Mouse (Mus musculus) gastrocnemius, postnatal 10 days (tissue): ENCODE measurements around the gene Nprl3. TPM values are rescaled to one million over a fixed set of nuclear protein-coding genes. Genes with fewer than 3 reads are reported as not detected.
"Not testable (repeated sequence)": the region's sequence is repeated elsewhere in the genome, so short reads cannot be mapped to it uniquely, and the experiment has no call there.

Source experiments
- DNase-seq: peaks from one replicate; pipeline ENCODE4 v3.0.0; 2021; ENCODE audit warnings: mixed read lengths
- total RNA-seq, 2 experiments: library from RNA; stranded (reverse); gene quantifications; 2 replicates each; pipeline ENCODE4 v1.2.3; 2021

The Nprl3 gene
- total RNA-seq, 2 experiments from 2014 or later, result 18.9 to 25.0 TPM

DNA sequence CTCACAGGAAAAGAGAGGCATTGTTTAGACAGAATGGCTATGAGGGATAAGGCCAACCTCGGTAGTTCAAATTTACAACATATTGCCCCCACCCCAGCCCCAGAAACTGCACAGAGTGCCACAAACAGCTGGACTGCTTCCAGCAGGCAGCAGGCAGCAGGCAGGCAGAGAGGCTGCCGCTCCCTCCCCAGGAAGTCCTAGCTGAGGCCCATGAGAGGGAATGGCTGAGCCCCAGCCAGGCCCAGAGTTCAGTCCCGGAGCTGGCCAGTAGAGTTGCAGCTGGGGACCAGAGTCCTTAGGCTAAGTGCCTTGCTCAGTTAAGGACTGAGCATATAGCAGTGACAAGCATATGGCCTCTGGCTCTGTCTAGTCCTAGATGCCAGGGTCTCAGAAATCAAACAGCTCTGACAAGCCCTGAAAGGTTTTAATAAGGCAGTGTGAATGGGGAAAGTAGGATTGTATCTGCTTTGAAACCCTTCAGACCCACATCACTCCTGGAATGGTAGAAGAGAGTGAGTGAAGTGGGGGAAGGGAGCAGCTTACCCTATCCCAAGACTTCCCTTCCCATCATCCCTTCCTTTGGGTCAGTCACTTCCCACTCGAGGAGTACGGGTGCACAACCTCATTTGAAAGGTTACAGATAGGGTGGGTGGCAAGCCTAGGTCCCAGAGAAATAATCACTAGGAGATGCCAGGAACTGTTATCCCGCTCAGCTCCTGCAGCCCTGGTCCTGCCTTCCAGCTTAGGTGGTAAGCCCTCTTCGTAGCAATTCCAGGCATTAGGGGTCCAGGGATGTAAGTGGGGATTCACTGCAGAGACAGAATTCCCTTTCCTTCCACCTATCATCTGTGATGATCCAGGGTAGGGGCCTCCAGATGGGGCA, 42.0 kb downstream of the Nprl3 start:
- DNase-seq, result peak; percentile 47

DNA sequence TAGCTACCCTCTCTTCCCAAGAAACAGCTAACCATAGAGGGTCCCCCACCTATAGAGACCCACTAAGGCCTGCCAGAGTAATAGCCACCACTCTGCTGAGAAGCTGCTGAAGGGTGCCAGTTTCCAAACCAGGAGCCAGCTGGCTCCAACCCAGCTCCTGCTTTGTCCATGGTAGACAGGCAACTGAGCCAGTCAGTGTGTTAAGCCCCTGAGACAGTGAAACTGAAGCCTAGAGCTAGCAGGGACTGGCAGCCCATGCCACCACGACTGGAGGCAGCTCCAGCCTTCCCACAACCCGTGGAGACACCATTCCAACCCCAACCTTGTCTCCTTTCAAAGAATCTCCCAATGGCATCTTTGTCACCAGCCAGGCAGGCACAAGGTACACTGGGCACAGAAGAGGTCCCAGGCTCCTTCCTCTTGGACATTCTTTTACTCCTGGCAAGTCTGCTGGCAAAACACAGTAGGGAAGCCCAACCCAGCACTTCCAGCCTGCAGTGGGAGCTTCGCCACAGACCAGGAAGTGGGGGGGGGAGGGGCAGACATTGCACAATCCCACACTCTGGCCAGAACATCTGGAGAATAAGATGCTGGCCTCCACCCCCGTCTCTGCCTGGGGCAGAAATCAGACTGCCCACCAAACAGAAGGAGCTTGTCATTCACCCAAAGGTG, 42.9 kb downstream of the Nprl3 start:
- peak; percentile 85 for DNase-seq

DNA sequence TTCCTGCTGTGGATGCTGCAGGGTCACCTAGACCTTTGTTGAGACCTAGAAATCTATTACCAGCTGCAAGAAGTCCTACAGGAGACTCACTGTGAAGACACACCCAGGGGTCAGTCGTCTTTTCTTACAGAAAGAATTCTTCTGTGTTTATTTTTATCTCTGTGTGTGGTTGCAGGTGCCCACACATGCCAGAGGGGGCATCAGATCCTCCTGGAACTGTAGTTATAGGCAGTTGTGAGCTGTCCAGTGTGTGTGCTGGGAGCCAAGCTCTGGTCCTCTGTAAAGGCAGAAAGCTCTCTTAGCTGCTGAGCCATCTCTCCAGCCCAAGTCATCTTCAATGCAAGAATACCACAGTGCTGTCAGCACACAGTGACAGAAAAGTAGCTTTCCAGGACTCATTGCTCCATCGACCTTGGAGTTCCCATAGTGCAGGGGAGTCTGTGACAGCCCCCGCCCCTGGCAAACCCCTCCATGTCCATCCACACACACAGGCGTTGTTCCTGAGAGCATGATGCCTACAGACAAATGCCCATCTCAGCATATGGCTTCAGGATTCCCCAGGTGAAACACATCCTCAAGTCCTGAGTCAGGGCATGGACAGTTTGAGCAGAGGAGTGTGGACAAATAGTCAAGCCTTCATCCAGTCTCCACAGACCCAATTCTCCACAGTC, 44.1 kb downstream of the Nprl3 start:
- no peak for DNase-seq

DNA sequence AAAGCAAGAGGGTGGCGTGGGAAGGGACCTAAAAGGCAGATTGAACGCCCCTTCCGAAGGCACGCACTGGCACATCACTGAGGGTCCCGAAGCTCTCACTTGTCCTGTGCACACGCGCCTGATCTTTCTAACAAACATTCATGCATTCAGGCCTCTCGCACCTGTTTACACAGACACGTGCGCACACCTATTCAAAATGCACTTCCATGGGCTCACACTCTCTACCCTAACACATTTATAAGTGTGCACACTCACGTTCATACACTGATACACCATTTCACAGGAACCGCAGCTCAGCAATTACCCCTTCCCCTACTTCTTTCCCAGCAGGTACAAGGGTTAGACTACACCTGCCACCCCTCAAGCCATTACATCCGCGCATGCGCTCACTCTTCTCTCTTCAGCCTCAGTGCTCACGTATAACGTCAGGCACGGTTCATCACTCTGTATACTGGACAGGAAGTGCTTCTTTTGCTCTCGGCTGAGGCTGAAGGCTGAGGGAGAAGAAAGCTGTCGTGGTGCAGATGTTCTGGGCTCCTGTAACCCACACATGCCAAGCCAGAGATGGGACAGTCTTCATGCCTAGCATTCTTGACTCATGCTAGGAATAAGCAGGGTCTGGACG, 44.8 kb downstream of the Nprl3 start:
- no peak for DNase-seq

DNA sequence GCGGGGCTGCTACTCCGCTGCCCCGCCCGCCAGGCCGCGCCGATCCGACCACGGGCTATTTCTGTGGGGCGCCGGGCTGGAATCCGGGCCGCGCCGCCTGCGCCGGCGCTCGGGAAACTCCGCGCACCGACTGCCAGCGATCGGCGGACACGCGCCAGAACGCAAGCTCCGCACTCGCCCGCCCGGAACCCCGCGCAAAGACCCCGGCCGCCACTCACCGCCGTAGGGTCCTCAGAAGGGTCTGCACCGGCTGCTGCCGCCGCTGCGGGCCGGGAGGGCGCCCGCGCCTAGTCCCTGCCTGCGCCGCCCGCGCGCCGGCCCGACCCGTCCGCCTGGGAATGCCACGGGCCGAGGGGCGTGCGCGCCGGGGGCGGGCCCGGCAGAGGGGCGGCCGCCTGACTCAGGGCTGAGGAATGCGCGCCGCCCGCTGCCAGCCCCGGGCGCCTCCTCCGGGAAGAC, 45.5 kb downstream of the Nprl3 start, which contains the start of gene Rhbdf1:
TSS of gene Rhbdf1 (minus strand) at position 350 of the 459 bp plus-strand sequence.
- DNase-seq, result peak; percentile 79

DNA sequence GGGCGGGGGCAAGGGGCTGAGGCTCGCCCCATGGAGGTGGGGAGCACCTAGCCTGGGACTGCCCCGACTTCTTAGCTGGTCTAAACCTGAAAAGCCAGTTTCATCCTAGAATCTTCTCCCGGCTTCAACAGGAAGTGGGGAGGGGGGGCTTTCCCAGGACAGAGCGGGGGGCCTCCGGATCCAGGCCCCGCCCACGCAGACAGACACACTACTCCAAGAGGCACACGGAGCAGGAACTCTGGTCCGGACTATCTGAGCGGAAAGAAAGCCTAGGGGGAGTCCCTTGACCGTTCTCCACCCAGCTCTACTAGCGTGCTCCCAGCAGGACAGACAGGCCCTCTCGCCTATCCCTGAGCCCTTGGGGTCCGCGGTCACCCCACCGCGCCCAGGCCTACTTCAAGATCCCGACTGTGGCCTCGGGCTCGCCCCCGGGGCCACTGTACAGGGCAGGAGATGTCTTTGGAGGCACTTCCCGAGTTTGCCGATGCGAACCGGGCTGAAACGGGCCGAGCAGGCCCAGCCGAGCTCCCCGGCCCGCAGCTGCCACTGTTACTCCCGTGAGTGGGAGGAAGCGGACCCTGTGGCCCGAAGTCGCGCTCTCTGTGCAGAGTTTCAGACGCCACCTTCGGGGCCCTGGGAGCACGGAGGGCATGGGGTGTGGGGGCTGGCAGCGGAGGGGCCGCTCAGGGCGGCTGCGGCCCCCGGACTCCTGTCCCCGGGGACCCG, 46.1 kb downstream of the Nprl3 start:
- DNase-seq, result peak; percentile 68

DNA sequence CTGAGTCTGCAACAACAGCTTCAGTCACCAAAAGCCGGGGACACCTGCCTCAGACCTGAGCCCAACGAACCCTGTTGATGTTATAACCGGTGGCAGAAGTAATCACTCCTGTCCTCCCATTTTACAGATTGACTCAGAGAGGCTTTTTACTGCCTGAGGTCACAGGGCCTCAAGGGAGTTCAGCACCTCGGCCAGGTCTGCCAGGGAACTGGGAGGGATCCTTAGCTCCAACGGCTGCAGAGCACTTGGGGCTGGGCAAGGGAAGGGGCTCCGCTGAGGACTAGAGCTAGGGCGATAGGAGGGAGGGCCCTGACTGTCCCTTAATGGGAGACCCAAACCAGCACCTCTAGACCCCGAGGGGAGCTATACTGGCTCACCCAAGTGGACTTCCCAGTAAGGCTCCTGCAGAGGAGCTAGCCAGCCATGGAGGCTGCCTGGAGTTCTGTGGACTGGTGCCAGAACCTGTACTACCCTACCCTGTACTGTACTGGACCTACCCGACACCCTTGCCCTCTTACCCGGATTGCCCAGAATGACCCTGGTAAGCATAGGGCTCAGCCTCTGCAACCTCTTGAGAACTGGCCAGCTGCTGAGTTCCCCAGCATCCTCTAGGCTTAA, 46.8 kb downstream of the Nprl3 start:
- no peak for DNase-seq

DNA sequence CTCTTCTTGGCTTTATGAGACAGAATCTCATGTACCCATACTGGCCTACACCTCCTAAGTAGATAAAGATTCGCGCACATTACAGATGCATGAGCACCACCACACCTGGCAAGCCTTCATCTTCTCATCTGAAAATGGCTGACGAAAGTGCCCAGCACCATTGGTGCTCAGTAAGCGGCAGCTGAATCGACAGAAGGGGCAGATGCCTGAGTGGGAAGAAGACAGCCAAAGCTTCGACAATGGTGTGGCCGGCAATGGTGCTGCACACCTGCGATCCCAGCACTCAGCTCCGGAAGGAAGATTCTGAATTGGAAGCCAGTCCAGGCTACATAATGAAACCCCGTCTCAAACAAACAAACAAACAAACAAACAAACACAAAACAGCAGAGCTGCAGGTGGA, 48.2 kb downstream of the Nprl3 start:
- no peak for DNase-seq

DNA sequence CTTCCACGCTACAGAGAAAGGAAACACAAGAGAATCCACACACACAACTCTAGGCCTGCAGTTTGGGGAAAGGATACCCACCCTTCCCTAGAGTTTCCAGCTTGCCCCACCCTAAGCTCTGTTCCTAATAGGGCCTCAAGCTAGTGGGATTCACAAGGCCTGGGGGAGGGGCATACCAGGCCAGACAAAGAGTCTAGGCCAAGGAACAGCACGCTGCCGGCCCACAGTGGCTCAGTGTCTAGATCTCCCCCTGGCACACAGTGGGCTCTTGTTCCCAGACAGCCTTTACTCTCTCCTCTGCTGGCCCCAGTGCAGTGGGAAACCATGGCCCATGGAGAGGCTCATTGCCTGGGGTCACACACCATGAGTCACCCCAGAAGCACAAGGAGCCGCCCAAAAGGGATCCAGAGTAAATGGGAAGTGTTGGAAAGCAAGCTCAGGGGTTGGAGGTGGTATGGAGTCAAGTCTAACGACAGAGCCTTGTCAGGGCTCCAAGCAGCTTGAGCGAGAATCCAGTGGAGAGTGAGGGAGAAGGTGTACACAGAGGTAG, 48.9 kb downstream of the Nprl3 start:
- DNase-seq, result no peak

DNA sequence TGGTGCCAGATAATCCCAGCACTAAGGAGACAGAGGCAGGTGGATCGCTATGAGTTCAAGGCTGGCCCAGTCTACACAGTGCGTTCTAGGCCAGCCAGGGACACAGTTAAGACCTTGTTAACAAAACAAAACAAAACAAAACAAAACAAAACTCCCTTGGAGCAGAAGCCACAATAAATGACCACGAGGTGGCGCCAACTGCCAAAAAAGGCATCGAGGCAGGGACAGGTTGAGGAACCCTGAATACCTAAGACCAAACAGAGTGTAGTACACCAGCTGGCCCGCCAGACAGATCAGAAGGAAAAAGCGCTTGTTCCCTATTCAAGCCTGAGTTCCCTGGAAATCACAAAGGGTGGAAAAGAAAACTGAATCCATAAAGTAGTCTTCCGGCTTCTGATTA, 50.7 kb downstream of the Nprl3 start:
- DNase-seq, result peak; percentile 73

DNA sequence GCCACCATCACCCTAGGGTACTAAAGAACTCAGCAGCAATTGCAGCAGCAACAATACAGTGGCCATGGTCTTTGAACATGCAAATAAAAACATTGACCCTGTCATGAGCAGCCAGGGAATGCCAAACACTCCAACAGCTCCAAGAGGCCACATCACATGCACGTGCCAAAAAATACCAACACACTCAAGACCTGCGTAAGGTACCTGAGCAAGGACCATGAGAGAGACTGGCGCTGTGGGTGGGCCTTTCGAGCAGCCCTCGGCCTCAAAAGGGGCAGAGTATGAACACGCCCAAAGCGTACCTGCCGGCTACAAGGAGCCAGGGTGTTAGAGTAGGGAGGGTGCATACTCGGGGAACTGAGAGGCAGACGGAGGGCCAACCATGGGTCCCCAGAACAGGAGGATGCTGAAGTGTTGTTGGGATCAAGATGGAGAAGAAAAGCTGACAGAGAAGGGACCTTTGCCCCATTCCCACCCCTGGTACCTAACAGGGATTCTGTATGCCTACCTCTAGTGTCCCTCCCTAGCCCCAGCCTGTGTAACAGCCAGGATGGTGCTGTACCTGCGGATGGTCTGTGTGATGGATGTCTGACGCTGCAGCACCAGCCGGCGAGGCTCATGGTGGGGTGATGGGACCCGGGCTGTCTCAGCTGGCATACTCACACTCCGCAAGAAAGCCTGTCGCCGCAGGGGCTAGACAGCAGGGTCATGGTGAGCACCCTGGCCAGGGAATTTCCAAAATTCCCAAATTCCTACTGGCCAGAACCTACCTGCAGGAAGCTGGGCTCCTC, 51.9 kb downstream of the Nprl3 start:
- no peak for DNase-seq

DNA sequence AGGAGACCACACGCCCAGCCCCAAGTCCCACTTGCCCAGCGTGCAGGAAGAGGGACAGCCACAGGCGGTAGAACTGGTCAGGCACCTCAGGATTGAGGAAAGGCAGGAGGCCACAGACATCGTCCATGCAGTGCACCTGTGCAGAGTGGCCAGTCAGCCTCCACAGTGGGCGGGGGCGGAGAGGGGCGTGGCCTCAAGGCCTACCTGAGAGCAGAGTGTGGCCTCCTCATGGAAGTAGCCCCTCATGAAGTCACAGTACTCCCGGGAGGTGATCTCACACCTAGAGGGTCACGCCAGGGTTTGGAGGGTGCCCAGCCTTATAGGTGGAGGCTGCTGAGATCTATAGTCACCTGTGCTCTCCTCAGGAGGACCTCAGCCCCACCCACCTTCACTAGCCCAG, 56.9 kb downstream of the Nprl3 start:
- no peak for DNase-seq

DNA sequence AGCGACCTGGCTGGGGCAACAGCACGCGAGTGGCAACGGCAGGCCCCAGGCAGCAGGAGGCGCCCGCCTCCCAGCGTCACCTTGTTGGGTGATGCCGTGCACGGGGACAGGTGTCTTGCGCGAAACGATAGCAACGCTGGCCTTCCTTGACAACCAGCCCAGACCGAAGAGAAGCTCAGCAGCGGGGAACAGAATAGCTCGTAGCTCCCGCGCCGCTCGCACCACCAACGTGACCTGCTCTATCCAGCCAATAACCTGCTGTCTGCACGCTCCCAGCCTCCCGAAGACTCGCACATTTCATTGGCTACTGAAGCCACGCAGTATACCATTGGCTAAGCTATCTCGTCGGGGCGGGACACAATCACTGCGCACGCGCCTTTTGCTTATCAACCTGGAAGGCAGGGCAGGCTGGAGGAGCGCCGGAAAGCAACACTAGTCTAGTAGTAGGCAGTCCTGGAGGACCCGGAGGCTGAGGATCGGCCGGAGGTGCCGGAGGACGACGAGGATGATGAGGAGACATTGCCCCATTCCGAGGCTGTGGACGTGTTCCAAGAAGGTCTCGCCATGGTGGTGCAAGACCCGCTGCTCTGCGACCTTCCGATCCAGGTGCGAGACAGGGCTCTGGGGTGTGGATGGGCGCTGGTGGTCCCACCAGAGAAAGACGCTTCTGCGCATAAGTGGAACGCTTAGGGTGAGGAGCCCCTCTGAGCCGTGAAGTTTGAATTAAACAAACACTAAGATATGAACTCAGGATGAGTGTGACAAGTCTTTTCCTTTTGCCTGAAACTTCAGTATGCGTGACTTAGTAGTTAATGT, 62.2 kb downstream of the Nprl3 start, which contains the start of gene Snrnp25:
TSS of gene Snrnp25 (plus strand) at position 358 of the 816 bp plus-strand sequence.
- DNase-seq, result peak; percentile 93

DNA sequence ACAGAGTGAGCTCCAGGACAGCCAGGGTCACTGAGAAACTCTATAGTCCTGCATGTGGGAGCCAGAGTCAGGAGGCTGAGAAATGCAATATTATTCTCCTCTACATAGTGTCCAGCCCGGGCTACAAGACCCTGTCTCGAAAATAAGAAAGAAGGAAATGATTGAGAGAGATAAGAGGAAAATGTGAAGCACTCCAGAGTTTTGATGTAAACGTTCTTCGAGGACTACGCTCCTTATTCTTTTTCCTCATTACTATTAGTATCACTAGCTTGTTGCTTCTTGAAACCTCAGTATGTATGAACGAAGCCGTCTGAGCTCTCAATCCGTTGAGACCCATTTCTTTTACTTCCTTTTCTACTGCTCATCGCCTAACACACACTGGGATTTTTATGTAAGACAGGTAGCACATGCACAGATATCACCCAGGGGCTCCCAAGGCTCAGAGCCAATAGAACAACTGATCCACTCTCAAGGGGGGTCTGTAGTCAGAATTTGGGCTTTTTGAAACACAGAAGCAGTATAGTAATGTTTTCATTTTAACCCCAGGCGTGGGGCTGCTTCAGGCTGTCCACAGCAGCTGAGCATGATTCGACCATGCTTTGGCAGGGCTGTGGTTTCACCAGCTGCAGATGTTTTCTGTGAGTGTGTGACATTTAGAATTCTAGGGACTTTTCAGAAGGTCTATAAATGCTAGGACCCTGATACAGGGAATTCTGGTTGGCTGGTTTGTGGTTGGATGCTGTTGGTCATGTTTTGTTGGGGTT, 65.4 kb downstream of the Nprl3 start:
- DNase-seq, result no peak

DNA sequence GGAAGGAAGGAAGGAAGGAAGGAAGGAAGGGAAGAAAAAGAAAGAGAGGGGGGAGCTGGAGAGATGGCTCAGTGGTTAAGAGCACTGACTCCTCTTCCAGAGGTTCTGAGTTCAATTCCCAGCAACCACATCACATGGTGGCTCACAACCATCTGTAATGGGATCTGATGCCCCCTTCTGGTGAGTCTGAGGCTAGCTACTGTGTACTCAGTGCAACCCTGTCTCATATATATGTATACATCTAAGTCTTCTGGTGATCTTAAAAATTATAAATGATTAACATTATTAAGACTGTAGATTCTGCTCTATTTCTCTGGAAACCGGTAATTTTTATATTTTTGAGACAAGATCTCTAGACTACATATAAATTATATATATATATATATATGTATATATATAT, 66.5 kb downstream of the Nprl3 start:
- DNase-seq, result not testable (repeated sequence)

DNA sequence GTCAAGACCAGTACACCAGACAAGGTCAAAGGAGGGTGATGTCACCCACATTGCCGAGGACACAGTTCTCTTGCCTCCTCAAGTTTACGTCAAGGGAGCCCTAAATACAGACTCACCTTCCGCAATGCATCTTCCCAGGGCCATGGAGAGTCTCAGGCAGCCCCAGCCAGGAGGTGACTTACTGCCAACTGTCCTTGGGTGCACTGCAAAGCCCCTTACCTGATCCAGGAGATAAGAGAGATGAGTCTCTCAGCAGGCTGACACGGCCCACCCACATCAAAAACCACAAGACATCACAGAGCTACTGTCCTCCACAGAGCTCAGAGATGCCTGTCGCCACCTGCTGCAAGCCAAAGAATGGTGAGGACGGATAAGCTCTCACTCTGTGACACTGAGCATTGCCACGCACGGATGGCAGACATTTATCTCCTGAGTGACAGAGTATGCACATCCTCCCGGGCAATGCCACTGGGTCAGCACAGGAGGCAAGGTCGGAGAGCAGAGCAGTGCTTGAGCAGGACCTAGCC, 67.4 kb downstream of the Nprl3 start, which contains the start of gene Il9r:
TSS of gene Il9r (minus strand) at position 205 of the 527 bp plus-strand sequence.
- no peak for DNase-seq

DNA sequence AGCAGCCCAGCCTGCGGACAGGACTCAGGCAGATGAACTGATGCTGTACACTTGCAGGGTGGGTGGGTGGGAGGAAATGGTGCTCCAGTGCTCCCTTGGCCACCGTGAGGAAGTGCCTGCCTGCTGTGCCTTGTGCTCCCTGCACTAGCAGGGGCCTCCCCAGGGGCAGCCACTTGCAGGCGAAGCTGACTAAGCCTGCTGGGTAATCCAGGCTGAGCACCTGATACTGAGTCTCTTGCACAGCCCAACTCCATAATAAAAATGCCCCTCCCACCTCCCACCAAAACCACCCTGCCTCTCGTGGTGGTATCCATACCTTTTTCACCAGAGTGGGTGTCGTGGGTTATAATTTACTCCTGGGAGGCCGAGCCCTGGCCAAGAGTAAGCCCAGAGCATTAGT, 68.3 kb downstream of the Nprl3 start:
- DNase-seq, result no peak
